Mouse (Mus musculus) myocyte (in vitro differentiated cells): ENCODE results near the gene Xrcc1. TPM values are rescaled to one million over a fixed set of nuclear protein-coding genes. Genes with fewer than 3 reads are reported as not detected.

Experiments used
- H3K27me3 ChIP-seq: one replicate; pipeline ENCODE4 v1.6.1; 2011; ENCODE audit not compliant: control insufficient read depth, insufficient read depth, insufficient read length
- H3K36me3 ChIP-seq: one replicate; pipeline ENCODE4 v1.6.1; 2011; ENCODE audit not compliant: control insufficient read depth, insufficient read depth
- H3K4me2 ChIP-seq: one replicate; pipeline ENCODE4 v1.6.1; 2011; ENCODE audit warnings: low read depth, control low read depth
- H3K4me3 ChIP-seq: one replicate; pipeline ENCODE4 v1.5.1; 2011; ENCODE audit warnings: mild to moderate bottlenecking, control low read depth, moderate library complexity
- H3K79me2 ChIP-seq: one replicate; pipeline ENCODE4 v1.6.1; 2011; ENCODE audit not compliant: control insufficient read depth, insufficient read depth
- H3ac ChIP-seq: one replicate; pipeline ENCODE4 v1.6.1; 2011; ENCODE audit not compliant: control insufficient read depth, insufficient read length
- CEBPB ChIP-seq: IDR thresholded peaks from 2 replicates; pipeline ENCODE4 v1.6.1; 2011; ENCODE audit warnings: mild to moderate bottlenecking, moderate library complexity; ENCODE audit not compliant: poor library complexity, insufficient read depth, severe bottlenecking
- E2F4 ChIP-seq: IDR thresholded peaks from one replicate; pipeline ENCODE4 v1.6.1; 2011; ENCODE audit warnings: mild to moderate bottlenecking, control low read depth, moderate library complexity; ENCODE audit not compliant: insufficient read depth
- MAX ChIP-seq: IDR thresholded peaks from one replicate; pipeline ENCODE4 v1.6.1; 2011; ENCODE audit warnings: low read depth, mild to moderate bottlenecking, control low read depth
- MYOD1 ChIP-seq, 3 experiments: IDR thresholded peaks; one replicate each; pipeline ENCODE4 v1.6.1; 2011; ENCODE audit warnings: control low read depth in 2 of 3, low read depth in 2 of 3, mild to moderate bottlenecking in 2 of 3, moderate library complexity in 1 of 3; ENCODE audit not compliant: insufficient read length in 2 of 3, control insufficient read depth in 1 of 3
- MYOG ChIP-seq, 3 experiments: IDR thresholded peaks; one replicate each; pipeline ENCODE4 v1.6.1; 2011; ENCODE audit warnings: control low read depth in 2 of 3, low read depth in 2 of 3, mild to moderate bottlenecking in 2 of 3; ENCODE audit not compliant: insufficient read length in 2 of 3, control insufficient read depth in 1 of 3, insufficient read depth in 1 of 3
- POLR2A ChIP-seq: IDR thresholded peaks from one replicate; pipeline ENCODE4 v1.6.1; 2011; ENCODE audit warnings: low read depth, mild to moderate bottlenecking, control low read depth, moderate library complexity; ENCODE audit not compliant: insufficient read length
- POLR2AphosphoS2 ChIP-seq: IDR thresholded peaks from one replicate; pipeline ENCODE4 v1.6.1; 2011; ENCODE audit warnings: low read depth, control low read depth; ENCODE audit not compliant: insufficient read length
- REST ChIP-seq: IDR thresholded peaks from one replicate; pipeline ENCODE4 v1.6.1; 2011; ENCODE audit warnings: mild to moderate bottlenecking, control low read depth, moderate library complexity; ENCODE audit not compliant: insufficient read depth, insufficient read length
- SRF ChIP-seq: IDR thresholded peaks from one replicate; pipeline ENCODE4 v1.6.1; 2011; ENCODE audit warnings: low read depth; ENCODE audit not compliant: control insufficient read depth, insufficient read length
- TCF12 ChIP-seq: IDR thresholded peaks from one replicate; pipeline ENCODE4 v1.6.1; 2011; ENCODE audit warnings: mild to moderate bottlenecking, control low read depth; ENCODE audit not compliant: poor library complexity, insufficient read depth, severe bottlenecking
- TCF3 ChIP-seq: IDR thresholded peaks from one replicate; pipeline ENCODE4 v1.6.1; 2011; ENCODE audit warnings: low read depth, control low read depth; ENCODE audit not compliant: insufficient read length
- USF1 ChIP-seq: IDR thresholded peaks from one replicate; pipeline ENCODE4 v1.6.1; 2011; ENCODE audit warnings: low read depth, mild to moderate bottlenecking, control low read depth, moderate library complexity
- polyA plus RNA-seq: library from polyadenylated mRNA; unstranded; fragments of >200 nt; fragmentation: generic; extraction: Trizol; gene quantifications from one replicate; pipeline ENCODE4 v1.2.1, GENCODE M21; 2012; ENCODE audit warnings: missing spikeins

Xrcc1 gene
- polyA plus RNA-seq, 1 experiment, result 32.7 TPM

DNA sequence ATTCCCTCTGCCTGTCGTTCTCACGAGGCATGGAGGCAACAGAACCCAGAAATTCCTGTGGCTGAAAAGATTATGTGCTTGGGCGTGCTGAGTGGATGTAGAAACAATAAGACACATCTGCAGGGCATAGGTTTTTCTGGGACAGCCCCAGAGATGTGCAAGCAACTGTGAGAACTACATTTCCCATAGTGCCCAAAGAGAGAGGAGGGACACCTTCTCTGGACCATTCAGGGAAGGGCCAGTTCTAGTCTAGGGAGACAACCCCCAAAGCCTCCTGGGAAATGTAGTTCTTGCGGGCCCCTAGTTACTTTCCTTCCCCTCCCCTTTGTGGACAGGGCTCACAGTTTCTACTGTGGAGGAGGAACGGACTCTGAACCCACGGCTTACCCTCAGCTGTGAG, 61.9 kb downstream of the Xrcc1 start:
- Histone ChIP-seq H3K36me3 (no peaks in the 10 kb centered on the region), H3K4me2 (peak overlapping the region; percentile 42), H3K27me3 (no peaks in the 10 kb centered on the region), H3K4me3 (peak overlapping the region; percentile 6), H3K79me2 (no peaks in the 10 kb centered on the region), H3ac (no peak overlapping the region)
- TF ChIP-seq POLR2AphosphoS2, result no peak
- no peak for TF ChIP-seq MYOD1 (IDR thresholded peaks at IDR 0.05; ENCODE audit: control insufficient read depth in 1 of 3, insufficient read length in 2 of 3, low read depth in 2 of 3)
- TF ChIP-seq MYOG (IDR thresholded peaks at IDR 0.05; ENCODE audit: control insufficient read depth in 1 of 3, insufficient read depth in 1 of 3, insufficient read length in 2 of 3, low read depth in 2 of 3), result no peak
- TF ChIP-seq SRF, result no peak
- no peak for TF ChIP-seq POLR2A
- TF ChIP-seq E2F4, result no peak
- TF ChIP-seq TCF3, result no peak
- TF ChIP-seq MAX, result no peak
- no peak for TF ChIP-seq CEBPB
- TF ChIP-seq TCF12, result no peak
- no peak for TF ChIP-seq USF1
- TF ChIP-seq REST, result no peak

DNA sequence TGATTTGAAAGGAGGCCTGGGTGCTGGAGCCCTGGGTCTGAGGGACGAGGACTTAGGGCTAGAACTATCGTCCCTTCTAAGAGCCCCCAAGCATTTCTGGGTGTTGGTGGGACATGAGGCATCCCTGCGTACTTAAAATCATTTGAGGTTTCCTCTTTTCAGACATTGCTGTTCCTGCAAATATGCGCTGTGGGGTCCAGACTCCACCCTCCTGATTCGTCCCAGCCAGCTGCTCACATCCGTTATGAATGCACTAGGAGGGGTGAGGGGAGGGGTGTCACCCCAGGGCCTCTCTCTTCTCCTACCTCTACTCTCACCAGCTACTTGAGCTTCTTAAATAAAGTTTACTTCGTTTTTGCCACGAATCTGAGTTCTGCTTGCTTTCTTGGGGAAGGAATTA, 62.5 kb downstream of the Xrcc1 start:
- peak overlapping the region; percentile 6 for H3K4me3 ChIP-seq
- TF ChIP-seq SRF (no peak), MYOD1 (IDR thresholded peaks at IDR 0.05; ENCODE audit: control insufficient read depth in 1 of 3, insufficient read length in 2 of 3, low read depth in 2 of 3) (peak in 2 of 3 experiments; percentile 76 to 82), MYOG (IDR thresholded peaks at IDR 0.05; ENCODE audit: control insufficient read depth in 1 of 3, insufficient read depth in 1 of 3, insufficient read length in 2 of 3, low read depth in 2 of 3) (peak in 1 of 3 experiments; percentile 14)
- H3K27me3 ChIP-seq, result no peaks in the 10 kb centered on the region
- no peaks in the 10 kb centered on the region for H3K79me2 ChIP-seq
- no peak overlapping the region for H3ac ChIP-seq
- no peaks in the 10 kb centered on the region for H3K36me3 ChIP-seq
- peak overlapping the region; percentile 42 for H3K4me2 ChIP-seq

DNA sequence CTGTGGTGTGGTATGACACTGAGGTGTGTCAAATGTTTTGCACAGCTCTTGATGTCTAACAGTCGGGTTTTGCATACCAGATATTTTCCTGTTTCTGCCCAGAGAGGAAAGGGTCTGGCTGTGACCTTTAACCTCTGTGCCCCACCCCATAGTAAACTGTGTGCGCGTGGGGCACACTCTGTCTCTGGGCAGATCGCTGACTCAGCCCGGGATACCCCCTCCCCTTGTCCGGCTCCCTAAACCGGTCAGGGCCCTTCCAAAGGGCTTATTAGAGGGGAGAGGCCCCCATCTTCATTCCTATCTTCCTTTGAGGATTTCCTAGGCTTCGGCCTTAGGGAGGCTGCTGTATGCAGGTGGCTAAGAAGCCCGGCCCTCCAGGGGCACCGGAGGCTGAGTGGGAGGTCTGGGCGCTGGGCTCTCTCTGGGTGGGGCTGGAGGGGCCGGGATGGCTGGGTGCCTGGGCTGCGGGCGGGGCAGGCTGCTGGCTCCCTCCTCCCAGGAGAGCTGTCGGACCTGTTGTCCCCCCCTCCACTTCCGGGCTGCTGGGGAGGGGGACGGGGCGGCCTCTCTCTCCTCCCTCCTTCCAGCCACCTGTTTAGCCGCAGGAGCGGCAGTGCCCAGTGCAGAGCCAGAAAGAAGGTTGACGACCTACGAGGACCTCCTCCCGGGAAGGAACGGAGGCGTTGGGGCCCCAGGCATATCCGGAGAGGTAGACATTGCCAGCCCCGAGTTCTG, 64.2 kb downstream of the Xrcc1 start, which contains the start of gene Phldb3:
Gene Phldb3 (plus strand): TSS at position 620 of the 735 bp plus-strand sequence.
- Histone ChIP-seq H3K79me2 (no peaks in the 10 kb centered on the region), H3K4me2 (peak within 1 kb of the TSS; percentile 82), H3K4me3 (peak within 1 kb of the TSS; percentile 46), H3ac (peak within 1 kb of the TSS; percentile 1), H3K36me3 (no peaks in the 10 kb centered on the region), H3K27me3 (no peaks in the 10 kb centered on the region)
- TF ChIP-seq E2F4 (no peak), REST (no peak), MYOD1 (IDR thresholded peaks at IDR 0.05; ENCODE audit: control insufficient read depth in 1 of 3, insufficient read length in 2 of 3, low read depth in 2 of 3) (peak in 2 of 3 experiments; percentile 32 to 67), MAX (no peak), MYOG (IDR thresholded peaks at IDR 0.05; ENCODE audit: control insufficient read depth in 1 of 3, insufficient read depth in 1 of 3, insufficient read length in 2 of 3, low read depth in 2 of 3) (peak in 1 of 3 experiments; percentile 67)

DNA sequence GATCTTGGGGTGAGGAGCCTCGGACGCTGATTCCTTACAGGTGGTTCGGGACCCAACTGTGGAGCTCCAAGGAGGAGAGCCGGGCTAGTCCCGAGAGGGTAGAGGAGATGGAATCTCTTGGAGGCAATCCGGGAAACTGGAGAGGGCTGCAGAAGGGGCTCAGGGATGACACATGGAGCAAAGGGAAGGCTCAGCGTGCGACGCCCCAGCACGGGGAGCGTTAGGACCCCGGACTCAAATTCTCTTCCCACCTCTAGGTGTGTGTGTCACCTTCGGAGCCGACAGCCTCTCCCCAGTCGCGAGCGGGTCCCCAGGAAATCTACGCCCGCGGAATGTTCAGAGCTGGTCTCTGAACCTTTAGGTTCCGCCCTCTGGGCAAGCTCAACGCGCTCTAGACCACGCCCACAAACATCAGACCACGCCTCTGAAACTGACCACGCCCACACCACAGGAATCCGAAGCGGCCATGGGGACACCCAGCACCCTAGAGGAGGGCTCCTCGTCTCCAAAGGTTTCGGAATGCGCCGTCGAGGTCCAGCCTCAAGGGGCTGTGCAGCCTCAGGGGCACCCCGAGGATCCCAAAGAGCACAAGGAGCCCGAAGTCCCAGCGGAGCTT, 64.9 kb downstream of the Xrcc1 start:
- Histone ChIP-seq H3K36me3 (no peaks in the 10 kb centered on the region), H3K27me3 (no peaks in the 10 kb centered on the region), H3ac (peak overlapping the region; percentile 1), H3K4me3 (peak overlapping the region; percentile 46), H3K79me2 (no peaks in the 10 kb centered on the region), H3K4me2 (peak overlapping the region; percentile 82)
- TF ChIP-seq E2F4, result no peak
- TF ChIP-seq POLR2A, result peak; percentile 64
- TF ChIP-seq POLR2AphosphoS2, result peak; percentile 58

DNA sequence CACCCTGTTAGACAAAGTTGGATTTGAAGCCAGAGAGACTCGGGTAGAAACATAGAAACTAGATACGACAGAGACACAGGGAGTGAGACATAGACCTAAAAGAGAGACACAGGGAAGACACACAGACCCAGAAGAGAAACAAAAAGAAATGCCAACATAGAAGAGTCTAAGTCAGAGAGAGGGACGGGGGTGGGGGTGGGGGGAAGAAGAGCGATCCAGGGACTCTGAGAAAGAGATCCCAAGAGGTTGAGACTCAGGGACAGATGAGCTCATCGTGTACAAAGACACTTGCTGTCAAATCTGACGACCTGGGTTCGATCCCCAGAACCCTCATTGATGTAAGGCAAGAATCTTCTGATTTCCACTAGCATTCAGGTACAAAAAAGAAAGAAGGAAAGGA, 65.6 kb downstream of the Xrcc1 start:
- no peaks in the 10 kb centered on the region for H3K27me3 ChIP-seq
- TF ChIP-seq SRF (no peak), MAX (no peak), TCF12 (no peak), TCF3 (no peak), E2F4 (no peak), POLR2AphosphoS2 (no peak), MYOD1 (IDR thresholded peaks at IDR 0.05; ENCODE audit: control insufficient read depth in 1 of 3, insufficient read length in 2 of 3, low read depth in 2 of 3) (no peak), CEBPB (no peak), POLR2A (no peak), USF1 (no peak), MYOG (IDR thresholded peaks at IDR 0.05; ENCODE audit: control insufficient read depth in 1 of 3, insufficient read depth in 1 of 3, insufficient read length in 2 of 3, low read depth in 2 of 3) (no peak), REST (no peak)

More for the DNA sequence above, 65.6 kb downstream of the Xrcc1 start:
- Histone ChIP-seq H3ac (peak overlapping the region; percentile 1), H3K79me2 (no peaks in the 10 kb centered on the region), H3K4me3 (peak overlapping the region; percentile 46), H3K4me2 (peak overlapping the region; percentile 82), H3K36me3 (no peaks in the 10 kb centered on the region)
